Comparison of ENCODE assay signal across 9 mouse cellular contexts in the genomic region with DNA sequence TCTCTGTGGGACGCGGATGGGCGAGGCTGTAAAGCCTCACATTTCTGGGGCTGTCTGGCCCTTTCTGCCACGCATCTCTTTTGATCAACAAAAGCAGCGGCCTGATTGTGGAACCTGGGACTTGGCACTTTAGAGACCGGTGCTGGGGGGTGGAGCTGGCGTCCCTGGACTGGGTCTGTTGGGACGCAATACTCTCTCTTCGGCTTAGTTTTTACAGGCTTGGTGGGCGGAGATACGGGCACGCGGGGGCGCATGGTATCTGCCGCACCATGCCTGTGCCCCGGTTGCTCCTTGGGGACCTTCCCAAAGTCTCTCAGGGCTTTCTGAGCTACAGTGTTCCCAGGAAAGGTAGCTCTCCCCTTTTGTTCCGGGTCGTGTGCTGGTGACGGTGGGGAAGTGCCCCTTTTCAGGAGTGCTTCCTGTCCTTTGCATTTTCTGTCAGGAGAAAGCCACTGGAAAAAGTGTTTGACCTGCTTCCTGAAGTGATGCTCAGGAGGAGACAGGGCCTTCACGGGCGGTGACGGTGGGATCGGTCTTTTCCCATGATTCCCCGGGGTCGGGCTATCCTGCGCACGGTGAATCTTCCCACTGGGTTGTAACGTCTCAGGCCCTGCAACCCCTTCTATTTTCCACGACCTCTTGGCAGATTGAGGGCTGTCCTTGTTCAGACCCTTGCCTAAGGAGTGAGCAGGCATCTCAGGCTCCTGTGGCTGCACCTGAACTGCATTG. TPM values are rescaled to one million over a fixed set of nuclear protein-coding genes. Genes with fewer than 3 reads are reported as not detected.
DNase-seq lines count a peak whose midpoint lies in the region; ATAC-seq lines count a peak whose summit lies in the region.
"Had no signal": no experiment of that assay in that cellular context is flagged by ENCODE, and none has a peak within 500 bp of the region (broad histone marks: within the 10 kb centered on the region; RNA-seq: fewer than 3 reads in every experiment).

No protein-coding gene starts in this region.

- no peak for ATAC-seq in heart, embryonic 11.5 days (replicated peaks; ENCODE audit: insufficient number of reproducible peaks, low FRiP score, low TSS enrichment)
- no peak for ATAC-seq in hindbrain, embryonic 14.5 days (ENCODE audit: low FRiP score)
- ATAC-seq in midbrain, embryonic 12.5 days (ENCODE audit: low FRiP score, low read depth): no peak

- H3K4me3 ChIP-seq in heart, embryonic 11.5 days (ENCODE audit: low read depth, low read length): peak overlapping the region; percentile 8
- no peak overlapping the region for H3K4me3 ChIP-seq in hindbrain, embryonic 14.5 days (replicated peaks; ENCODE audit: low read length)
- no peak overlapping the region for H3K4me3 ChIP-seq in midbrain, embryonic 12.5 days

- WGBS in heart, embryonic 11.5 days (ENCODE audit: insufficient replicate concordance): 22% methylated on average over 28 of the region's 29 CpGs
- WGBS in hindbrain, embryonic 14.5 days: 35% methylated on average over 29 of the region's 29 CpGs
- 35% methylated on average over 29 of the region's 29 CpGs for WGBS in midbrain, embryonic 12.5 days

- H3K36me3 ChIP-seq in heart, embryonic 11.5 days (ENCODE audit: control insufficient read depth, insufficient read depth, low read length): no peaks in the 10 kb centered on the region
- H3K36me3 ChIP-seq in hindbrain, embryonic 14.5 days (replicated peaks; ENCODE audit: control insufficient read depth, insufficient read depth): no peaks in the 10 kb centered on the region
- no peaks in the 10 kb centered on the region for H3K36me3 ChIP-seq in midbrain, embryonic 12.5 days

- no peaks in the 10 kb centered on the region; the same call in 1 of the 2 replicates for H3K27me3 ChIP-seq in heart, embryonic 11.5 days (ENCODE audit: control insufficient read depth, insufficient read depth, low read length)
- H3K27me3 ChIP-seq in hindbrain, embryonic 14.5 days (ENCODE audit: control insufficient read depth, insufficient read depth, low read length): no peaks in the 10 kb centered on the region
- peaks cover 7% of the 10 kb centered on the region for H3K27me3 ChIP-seq in midbrain, embryonic 12.5 days

- intact Hi-C loops in heart, postnatal 36 days (cut with DNase I): loop anchor here (5.0 kb wide), 2 partner anchors 89 to 209 kb away; no protein-coding TSS in a partner anchor

- no peaks in the 10 kb centered on the region for H3K9me3 ChIP-seq in heart, embryonic 11.5 days (replicated peaks; ENCODE audit: control insufficient read depth, low read length)
- no peaks in the 10 kb centered on the region for H3K9me3 ChIP-seq in hindbrain, embryonic 14.5 days (ENCODE audit: control insufficient read depth, low read length)
- no peaks in the 10 kb centered on the region for H3K9me3 ChIP-seq in midbrain, embryonic 12.5 days

- 0 out of 2 replicates have a peak overlapping the region, but pooled peaks have one; percentile 11 for H3K9ac ChIP-seq in heart, embryonic 11.5 days (ENCODE audit: low read depth, low read length)
- peak overlapping the region; percentile 12; the same call in 1 of the 2 replicates for H3K9ac ChIP-seq in hindbrain, embryonic 14.5 days
- H3K9ac ChIP-seq in midbrain, embryonic 12.5 days (replicated peaks): no peak overlapping the region
- H3K9ac ChIP-seq: liver, embryonic 14.5 days had no signal

- no peak overlapping the region for H3K27ac ChIP-seq in heart, embryonic 11.5 days (ENCODE audit: low read depth, low read length)
- no peak overlapping the region for H3K27ac ChIP-seq in hindbrain, embryonic 14.5 days
- H3K27ac ChIP-seq in midbrain, embryonic 12.5 days (replicated peaks): no peak overlapping the region
- H3K27ac ChIP-seq: liver, embryonic 14.5 days had no signal

- DNase-seq in heart, postnatal 36 days: no peak
- DNase-seq in R1 (ENCODE audit: low read depth, low spot score): peak; percentile 69
- no peak for DNase-seq in hindbrain, embryonic 14.5 days (ENCODE audit: low spot score)
- DNase-seq in adrenal gland, postnatal 25 days: no peak
- DNase-seq in thymus, postnatal 4 days: no peak
- no peak for DNase-seq in kidney, adult 18-20 months

- no peaks in the 10 kb centered on the region for H3K4me1 ChIP-seq in heart, embryonic 11.5 days (ENCODE audit: control insufficient read depth, insufficient read depth, low read length)
- H3K4me1 ChIP-seq in hindbrain, embryonic 14.5 days (replicated peaks; ENCODE audit: control insufficient read depth, insufficient read depth, low read length): no peaks in the 10 kb centered on the region
- no peaks in the 10 kb centered on the region for H3K4me1 ChIP-seq in midbrain, embryonic 12.5 days

- H3K4me2 ChIP-seq in heart, embryonic 11.5 days: peak overlapping the region; percentile 54
- peak overlapping the region; percentile 31 for H3K4me2 ChIP-seq in hindbrain, embryonic 14.5 days (replicated peaks)
- H3K4me2 ChIP-seq in midbrain, embryonic 12.5 days (replicated peaks): peak overlapping the region; percentile 35

RNA-seq across cellular contexts. Expression of a gene that starts 5.2 kb away (rescaled TPM):
- not detected in 2 replicates for polyA plus RNA-seq in heart, embryonic 11.5 days (2014; fragmentation: Nextera tagmentation; extraction: Ambion mirVana)
- total RNA-seq in heart, postnatal 36 days (2021): not detected
- polyA plus RNA-seq in hindbrain, embryonic 14.5 days (2014; fragmentation: Nextera tagmentation; extraction: Ambion mirVana): 0.09 TPM in 1 of 2 replicates, not detected in the other
- not detected in 2 replicates for polyA plus RNA-seq in midbrain, embryonic 12.5 days (2016; fragmentation: Nextera tagmentation; extraction: Ambion mirVana)
- not detected in 2 replicates for total RNA-seq in adrenal gland, postnatal 25 days (2021)

RNA-seq across cellular contexts. Expression of a gene that starts 14.2 kb away (rescaled TPM):
- polyA plus RNA-seq in heart, embryonic 11.5 days (2014; fragmentation: Nextera tagmentation; extraction: Ambion mirVana): not detected in 2 replicates
- total RNA-seq in heart, postnatal 36 days (2021): not detected
- not detected in 2 replicates for polyA plus RNA-seq in hindbrain, embryonic 14.5 days (2014; fragmentation: Nextera tagmentation; extraction: Ambion mirVana)
- polyA plus RNA-seq in midbrain, embryonic 12.5 days (2016; fragmentation: Nextera tagmentation; extraction: Ambion mirVana): 0.07 TPM in 1 of 2 replicates, not detected in the other
- total RNA-seq in adrenal gland, postnatal 25 days (2021): not detected in 2 replicates
- polyA plus RNA-seq: liver, embryonic 14.5 days had no signal

RNA-seq across cellular contexts. Expression of a gene that starts 16.2 kb away (rescaled TPM):
- not detected in 2 replicates for polyA plus RNA-seq in heart, embryonic 11.5 days (2014; fragmentation: Nextera tagmentation; extraction: Ambion mirVana)
- total RNA-seq in heart, postnatal 36 days (2021): not detected
- 0.05 and 0.16 TPM in 2 replicates for polyA plus RNA-seq in hindbrain, embryonic 14.5 days (2014; fragmentation: Nextera tagmentation; extraction: Ambion mirVana)
- 0.05 TPM in 2 replicates for polyA plus RNA-seq in midbrain, embryonic 12.5 days (2016; fragmentation: Nextera tagmentation; extraction: Ambion mirVana)
- total RNA-seq in adrenal gland, postnatal 25 days (2021): not detected in 2 replicates
- polyA plus RNA-seq: liver, embryonic 14.5 days had no signal

RNA-seq across cellular contexts. Expression of a gene that starts 20.2 kb away (rescaled TPM):
- not detected in 2 replicates for polyA plus RNA-seq in heart, embryonic 11.5 days (2014; fragmentation: Nextera tagmentation; extraction: Ambion mirVana)
- total RNA-seq in heart, postnatal 36 days (2021): not detected
- 0.11 and 0.93 TPM in 2 replicates for polyA plus RNA-seq in hindbrain, embryonic 14.5 days (2014; fragmentation: Nextera tagmentation; extraction: Ambion mirVana)
- 0.20 TPM in 1 of 2 replicates, not detected in the other for polyA plus RNA-seq in midbrain, embryonic 12.5 days (2016; fragmentation: Nextera tagmentation; extraction: Ambion mirVana)
- not detected in 2 replicates for total RNA-seq in adrenal gland, postnatal 25 days (2021)

RNA-seq across cellular contexts. Expression of a gene that starts 32.4 kb away (rescaled TPM):
- not detected in 2 replicates for polyA plus RNA-seq in heart, embryonic 11.5 days (2014; fragmentation: Nextera tagmentation; extraction: Ambion mirVana)
- total RNA-seq in heart, postnatal 36 days (2021): not detected
- polyA plus RNA-seq in hindbrain, embryonic 14.5 days (2014; fragmentation: Nextera tagmentation; extraction: Ambion mirVana): not detected in 2 replicates
- not detected in 2 replicates for polyA plus RNA-seq in midbrain, embryonic 12.5 days (2016; fragmentation: Nextera tagmentation; extraction: Ambion mirVana)
- total RNA-seq in adrenal gland, postnatal 25 days (2021): not detected in 2 replicates
- polyA plus RNA-seq: liver, embryonic 14.5 days had no signal
